Mouse (Mus musculus) urinary bladder, adult 18-20 months (tissue): ENCODE measurements around the gene Frmpd4.

Experiments
- DNase-seq, 2 experiments: peaks; one replicate each; pipeline ENCODE4 v3.0.0; 2022; ENCODE audit warnings: low spot score in 2 of 2, mixed read lengths in 2 of 2

Gene Frmpd4

DNA sequence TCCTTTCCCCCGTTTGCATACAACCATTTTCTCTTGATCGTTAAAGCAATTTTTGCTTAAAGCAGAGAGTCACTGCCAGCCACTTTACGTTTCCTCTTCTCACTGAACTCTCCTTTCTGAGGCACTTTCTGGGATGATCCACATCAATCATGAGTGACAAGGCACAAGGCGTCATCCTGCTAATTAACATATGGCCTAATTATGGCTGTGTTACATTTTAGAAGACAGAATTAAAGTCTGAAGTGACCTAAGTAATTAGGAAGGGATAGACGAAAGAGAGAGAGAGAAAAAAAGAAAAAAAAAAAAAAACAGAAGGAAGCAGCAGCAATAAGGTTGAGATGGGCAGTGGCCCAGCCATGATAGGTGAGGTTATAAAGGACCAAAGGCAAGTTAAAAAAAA is at the start of gene Frmpd4:
Gene Frmpd4 (minus strand): TSS at position 101 of the 400 bp plus-strand sequence.
- no peak for DNase-seq

DNA sequence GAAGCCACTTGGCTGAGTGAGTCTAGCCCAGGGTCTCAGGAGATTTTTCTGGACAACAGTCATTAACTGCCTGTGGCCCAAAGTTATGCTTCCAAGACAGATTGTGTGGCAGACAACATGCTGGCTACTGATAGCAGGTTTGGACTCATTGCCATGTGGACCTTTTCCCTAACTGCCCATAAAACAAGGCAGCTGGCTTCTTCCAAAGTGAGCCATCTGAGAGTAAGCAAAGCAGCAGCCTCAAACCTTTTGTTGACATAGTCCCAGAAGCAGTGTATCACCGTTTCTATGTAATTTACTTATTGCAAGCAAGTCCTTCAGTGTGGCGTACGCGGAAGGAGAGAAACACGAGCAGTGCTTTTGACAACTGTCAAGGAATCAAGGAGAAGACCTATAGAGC is 18.2 kb upstream of the Frmpd4 start:
- DNase-seq: no peak

DNA sequence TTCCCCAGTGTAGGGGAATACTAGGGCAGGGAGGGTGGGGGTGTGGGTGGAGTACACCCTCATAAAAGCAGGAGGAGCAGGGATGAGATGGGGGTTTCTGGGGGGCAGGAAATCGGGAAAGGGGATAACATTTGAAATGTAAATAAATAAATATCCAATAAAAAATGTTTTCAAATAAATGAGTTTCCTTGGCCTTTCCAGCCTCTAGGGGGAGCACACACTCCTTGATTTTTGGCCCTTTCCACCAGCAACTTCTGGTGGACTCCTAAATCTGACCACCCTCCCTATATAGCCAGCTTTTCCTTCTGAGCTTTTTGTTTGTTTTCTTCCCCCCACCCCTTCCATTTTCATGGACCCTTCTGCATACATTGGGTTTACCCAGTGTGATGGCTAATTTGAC is 7.3 kb upstream of the Frmpd4 start:
- no peak for DNase-seq

- DNase-seq: no peak
Observed at GRCm38 (mm10) chrX:168571808-168572207, 5.2 kb downstream of the Frmpd4 start.

DNA sequence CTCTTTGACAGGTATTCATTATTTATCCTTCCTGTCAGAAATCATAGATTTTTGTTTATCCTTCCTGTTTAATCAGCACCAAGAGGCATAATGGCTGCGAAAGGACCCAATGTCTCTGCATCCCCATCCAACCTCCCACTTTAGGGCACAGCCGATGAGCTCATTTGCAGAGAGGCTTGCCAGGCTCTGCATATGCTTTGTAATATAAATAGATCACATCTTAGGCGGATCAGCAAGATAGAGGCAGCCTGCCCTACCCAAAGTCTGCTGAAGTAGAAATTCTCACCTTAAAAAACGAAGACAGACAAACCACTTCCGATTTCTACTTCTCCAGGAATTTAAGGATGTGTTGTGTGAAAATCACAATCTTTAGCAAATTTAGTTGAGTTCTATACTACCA is 7.8 kb downstream of the Frmpd4 start:
- DNase-seq: no peak

- DNase-seq: no peak
Observed at GRCm38 (mm10) chrX:168505254-168505653, 71.8 kb downstream of the Frmpd4 start.

- no peak for DNase-seq
Observed at GRCm38 (mm10) chrX:168455233-168455632, 121.8 kb downstream of the Frmpd4 start.

DNA sequence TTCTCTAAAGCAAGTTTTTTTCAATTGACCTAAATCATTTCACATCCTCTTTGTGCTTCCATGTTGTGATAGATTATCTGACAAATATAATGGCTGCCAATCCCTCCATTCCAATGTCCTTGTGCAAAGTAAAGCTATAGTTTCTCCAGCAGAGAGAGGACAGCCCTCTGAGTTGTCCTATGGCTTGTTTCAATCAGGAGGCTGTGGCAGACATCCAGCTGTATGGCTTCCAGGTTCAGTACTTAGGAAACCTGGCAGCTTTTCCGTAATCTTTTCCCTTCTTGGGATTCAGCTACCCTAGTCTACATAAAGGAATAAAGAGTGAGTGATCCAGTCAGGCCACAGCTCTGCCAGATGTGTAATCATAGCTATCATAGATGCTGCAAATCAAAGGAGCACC is 145.8 kb downstream of the Frmpd4 start:
- DNase-seq: no peak

DNA sequence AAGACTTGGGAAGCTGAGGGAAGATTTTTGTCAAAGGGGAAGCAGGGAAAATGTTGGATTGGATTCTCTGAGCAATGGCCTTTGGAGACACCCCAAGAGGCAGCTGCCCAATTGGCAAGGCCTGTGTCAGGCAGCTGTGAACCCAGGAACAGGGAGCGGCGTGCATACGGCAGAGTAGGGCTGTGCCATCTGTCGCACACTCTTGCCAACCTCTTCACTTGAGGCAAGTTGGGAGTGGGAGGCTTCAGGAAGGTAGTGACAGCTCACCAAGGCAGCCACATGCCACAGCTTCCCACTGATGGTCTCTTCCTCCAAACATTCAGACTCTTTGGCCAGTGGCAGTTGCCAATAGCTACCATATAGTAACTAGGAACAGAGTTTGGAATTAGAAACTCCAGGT is 147.2 kb downstream of the Frmpd4 start:
- DNase-seq: no peak

DNA sequence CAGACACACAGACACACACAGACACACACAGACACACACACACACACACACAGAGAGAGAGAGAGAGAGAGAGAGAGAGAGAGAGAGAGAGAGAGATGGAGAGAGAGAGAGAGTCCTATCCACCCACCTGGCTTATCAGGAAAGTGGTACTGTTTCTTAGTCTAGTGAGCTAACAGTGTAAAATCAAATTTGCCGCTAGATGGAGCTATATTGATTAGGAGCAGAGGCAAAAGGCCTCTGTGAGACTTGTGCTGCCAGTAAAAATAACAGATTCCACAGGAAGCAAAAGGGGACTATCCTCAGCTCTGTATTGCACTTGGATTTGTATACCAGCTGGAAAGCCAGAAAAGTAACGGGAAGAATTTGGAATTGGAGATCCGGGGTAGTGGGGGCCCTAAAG is 161.6 kb downstream of the Frmpd4 start:
- DNase-seq: no peak

DNA sequence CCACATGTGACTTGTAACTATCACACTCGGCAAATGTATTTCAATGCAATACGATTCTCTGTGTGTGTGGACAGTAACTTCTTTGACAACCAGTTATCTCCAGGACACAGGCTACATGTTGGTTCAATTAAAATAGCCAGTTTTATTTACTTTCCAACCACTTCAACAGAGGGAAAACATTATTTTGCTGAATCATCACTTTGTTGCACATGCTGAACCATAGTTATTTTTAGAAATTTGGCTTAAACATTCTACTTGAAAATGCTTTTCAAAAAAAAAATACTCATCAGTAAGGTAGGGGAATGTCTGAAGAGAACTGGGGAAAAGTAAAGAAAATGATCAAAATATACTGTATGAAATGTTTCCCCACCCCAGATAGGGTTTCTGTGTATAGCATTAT is 173.5 kb downstream of the Frmpd4 start:
- DNase-seq: no peak

- DNase-seq: no peak
Observed at GRCm38 (mm10) chrX:168350431-168350830, 226.6 kb downstream of the Frmpd4 start.

DNA sequence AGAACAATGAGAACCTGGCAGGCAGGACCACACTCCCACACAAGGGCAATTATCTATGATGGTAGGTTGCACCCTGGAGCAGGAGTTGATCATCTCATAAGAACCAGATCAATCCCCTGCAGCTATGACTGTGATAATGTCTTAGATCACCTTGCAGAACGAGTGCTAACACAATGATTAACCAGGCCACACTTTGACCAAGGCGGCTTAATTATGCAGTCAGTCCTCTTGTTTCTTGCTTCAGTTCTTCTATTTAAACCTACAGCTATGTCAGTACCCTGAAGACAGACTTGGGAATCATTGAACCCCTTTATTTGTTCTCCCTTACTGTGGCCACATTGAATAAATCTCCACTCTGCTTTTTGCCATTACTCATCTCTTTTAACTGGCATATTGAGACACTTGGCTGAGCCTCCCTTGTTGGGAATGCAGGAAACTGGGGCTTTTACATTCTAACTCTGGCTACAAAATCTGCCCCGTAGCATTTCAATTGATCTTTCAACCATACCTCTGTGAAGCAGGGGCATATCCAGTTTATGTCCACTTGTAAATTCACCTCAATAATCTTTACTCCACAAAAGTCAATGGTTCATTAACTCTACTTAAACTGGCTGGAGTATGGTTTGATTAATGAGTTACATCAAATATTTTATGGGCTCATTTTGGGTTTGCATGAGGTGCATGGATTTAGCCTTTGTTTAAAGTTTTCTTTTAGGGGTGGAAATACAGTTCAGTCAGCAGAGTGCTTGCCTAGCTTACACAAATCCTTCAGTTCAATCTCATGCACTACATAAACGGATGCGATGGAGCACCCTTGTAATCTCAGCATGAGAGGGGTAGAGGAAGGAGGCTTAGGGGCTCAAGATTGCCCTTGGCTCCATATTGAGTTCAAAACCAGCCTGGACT is 227.5 kb downstream of the Frmpd4 start:
- DNase-seq: no peak

GRCm38 (mm10) chrX:168338212-168338611 is 238.8 kb downstream of the Frmpd4 start:
- no peak for DNase-seq

GRCm38 (mm10) chrX:168325161-168325560 is 251.9 kb downstream of the Frmpd4 start:
- DNase-seq: no peak

- DNase-seq: no peak
Observed at GRCm38 (mm10) chrX:168312158-168312557, 264.9 kb downstream of the Frmpd4 start.

DNA sequence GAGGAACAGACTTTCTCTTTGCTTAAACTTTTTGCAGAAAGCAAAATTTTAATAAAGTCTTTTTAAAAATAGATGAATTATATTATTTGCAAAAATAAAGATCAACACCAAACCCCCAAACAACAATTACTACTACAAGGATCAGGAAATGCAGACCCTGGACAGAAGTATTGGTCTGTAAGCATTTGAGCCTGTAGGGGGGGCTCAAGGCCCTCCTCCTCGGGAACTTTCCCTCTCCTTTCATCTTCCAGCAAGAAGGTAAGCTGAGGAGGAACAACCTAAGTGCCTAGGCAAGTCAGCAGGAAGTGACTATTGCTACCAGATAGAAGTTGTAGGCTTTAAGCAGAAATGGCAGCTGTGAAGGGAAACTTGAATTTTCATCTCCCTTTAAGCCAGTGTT is 266.9 kb downstream of the Frmpd4 start:
- no peak for DNase-seq

DNA sequence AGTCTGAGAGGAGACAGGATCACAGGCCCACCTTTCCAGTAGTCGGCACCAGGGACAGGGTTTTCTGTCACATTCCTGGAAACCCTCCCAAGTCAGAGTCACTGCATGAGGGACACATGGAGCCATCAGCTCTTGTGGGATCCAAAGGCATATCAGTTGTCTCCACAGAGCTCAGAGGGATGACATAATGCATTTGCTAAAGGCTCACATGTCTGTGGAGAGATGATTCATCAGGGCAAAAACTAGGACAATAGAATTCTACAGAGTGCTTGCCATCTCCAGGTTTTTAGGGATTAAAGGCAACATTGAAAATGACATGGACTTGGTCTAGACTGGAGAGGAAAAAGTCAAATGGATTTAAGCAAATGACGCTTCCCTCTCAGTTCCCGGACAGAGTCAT is 284.5 kb downstream of the Frmpd4 start:
- no peak for DNase-seq

DNA sequence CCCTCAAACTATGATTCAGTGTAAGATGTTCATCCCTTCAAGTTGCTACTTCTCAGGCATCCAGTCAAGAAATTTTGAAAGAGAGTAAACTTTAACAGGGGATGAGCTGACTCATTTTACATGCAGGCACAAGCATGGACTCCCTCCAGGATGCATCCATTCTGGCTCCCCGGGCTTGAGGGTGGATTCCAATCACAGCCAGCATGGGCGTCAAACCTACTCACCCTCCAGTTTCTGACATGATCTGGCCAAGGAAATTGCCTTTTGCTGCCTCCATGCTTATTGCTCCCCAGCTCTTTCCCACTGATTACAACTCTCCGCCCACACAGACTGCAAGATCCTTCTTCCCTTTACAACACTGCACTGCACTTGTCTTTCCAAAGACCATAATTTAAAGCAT is 370.0 kb downstream of the Frmpd4 start:
- no peak for DNase-seq

GRCm38 (mm10) chrX:168191944-168192343 is 385.1 kb downstream of the Frmpd4 start:
- no peak for DNase-seq

DNA sequence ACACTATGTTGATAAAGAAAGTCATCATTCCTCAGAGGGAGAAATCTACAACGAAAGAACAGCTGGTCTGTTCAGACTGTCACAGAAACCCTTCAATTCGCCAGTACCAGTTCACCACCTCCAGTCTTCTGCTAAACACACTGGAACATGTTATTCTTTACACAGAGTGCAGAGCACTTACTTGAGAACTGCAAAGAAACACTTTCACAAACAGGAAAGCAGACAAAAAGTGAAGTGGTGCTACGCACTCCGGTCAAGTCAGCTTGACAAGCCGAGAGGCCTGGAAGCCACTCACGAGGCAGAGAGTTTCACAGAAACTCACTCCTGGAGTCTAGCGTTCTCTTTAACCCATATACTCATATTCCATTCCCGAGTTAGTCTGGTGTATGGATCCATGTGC is 387.5 kb downstream of the Frmpd4 start:
- no peak for DNase-seq

- no peak for DNase-seq
Observed at GRCm38 (mm10) chrX:168163001-168163400, 414.0 kb downstream of the Frmpd4 start.

DNA sequence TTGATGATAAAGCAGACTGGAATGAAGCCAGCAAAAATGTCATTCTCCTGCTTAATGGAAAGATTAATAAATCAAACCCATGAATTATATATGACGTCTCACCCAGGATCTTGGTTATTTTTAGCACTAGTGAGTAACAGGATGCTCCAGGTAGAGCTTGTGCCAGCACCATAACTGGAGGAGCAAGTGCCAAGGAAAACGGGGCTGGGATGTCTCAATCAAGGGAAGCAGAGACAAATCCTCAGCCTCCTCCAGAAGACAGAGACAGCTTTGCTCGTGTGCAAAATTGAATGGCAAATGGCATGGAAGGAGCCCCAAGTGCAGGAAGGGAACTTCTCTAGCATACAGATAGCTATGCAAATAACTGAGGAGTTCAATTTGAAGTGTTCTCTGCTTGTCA is 418.2 kb downstream of the Frmpd4 start:
- DNase-seq: no peak

- DNase-seq: no peak
Observed at GRCm38 (mm10) chrX:168141051-168141450, 436.0 kb downstream of the Frmpd4 start.
